Mouse (Mus musculus) effector memory CD4-positive, alpha-beta T cell, adult 5 months (primary cell): ENCODE results near the gene Gm10424. TPM values are rescaled to one million over a fixed set of nuclear protein-coding genes. Genes with fewer than 3 reads are reported as not detected.

Source experiments
- polyA plus RNA-seq: library from polyadenylated mRNA; unstranded; fragments of 100-300 nt; shearing (Covaris generic); gene quantifications from one replicate; pipeline ENCODE4 v1.2.1, GENCODE M21; 2017

The Gm10424 gene
- not detected for polyA plus RNA-seq

DNA sequence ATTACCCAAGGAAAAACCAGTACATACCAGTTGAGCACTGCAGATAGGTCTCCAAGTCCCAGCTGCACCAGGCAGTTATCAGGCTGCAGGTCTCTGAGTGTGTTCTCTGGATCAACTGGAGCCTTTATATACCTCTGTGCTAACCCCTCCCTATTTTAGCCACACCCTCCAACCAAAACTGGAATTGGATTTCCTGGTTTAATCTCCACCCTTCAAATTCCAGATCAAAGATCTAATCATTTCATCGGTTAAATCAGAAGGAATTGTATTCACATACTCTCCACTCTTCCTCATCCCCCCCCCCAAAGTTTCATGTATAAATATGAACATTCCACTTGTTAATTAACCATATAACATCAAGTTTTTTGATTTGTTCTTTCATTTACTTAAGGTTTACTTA is at the start of gene Gm10424:
Gene Gm10424 (minus strand): TSS at position 101 of the 400 bp plus-strand sequence.

DNA sequence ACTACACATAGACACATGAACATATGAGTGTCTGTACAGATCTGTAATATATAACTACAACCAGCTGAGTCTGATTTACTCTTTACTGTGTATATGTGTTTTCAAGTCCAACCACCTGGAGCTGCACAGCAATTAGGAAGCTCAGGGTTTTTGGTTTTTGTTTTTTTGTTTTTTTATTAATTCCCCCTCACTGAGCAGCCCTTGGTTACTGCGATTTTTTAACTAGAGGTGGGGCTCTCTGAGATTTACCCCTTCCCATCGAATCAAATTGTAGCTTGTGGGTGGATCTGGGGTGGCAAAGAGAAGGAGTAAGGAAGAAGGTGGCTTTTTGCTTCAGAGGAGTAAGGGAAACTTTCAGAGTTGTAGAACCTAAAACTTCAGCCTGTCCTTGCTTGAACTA is 33.0 kb upstream of the Gm10424 start, which contains the start of gene Gm3259:
Gene Gm3259 (plus strand): TSS at position 301 of the 400 bp plus-strand sequence.

Other genes with a start within 250 kb of the Gm10424 start
- gene Gm7942, start 165.8 kb downstream of the Gm10424 start, polyA plus RNA-seq, result not detected
- gene Gm16513, start 90.1 kb downstream of the Gm10424 start, polyA plus RNA-seq, result 0.65 TPM
- not detected for gene Gm3259, start 33.1 kb upstream of the Gm10424 start, polyA plus RNA-seq
- not detected for gene D5Ertd577e, start 184.0 kb upstream of the Gm10424 start, polyA plus RNA-seq
- gene Gm3286, start 238.0 kb upstream of the Gm10424 start, polyA plus RNA-seq, result not detected